Mouse (Mus musculus) layer of hippocampus, adult 18-20 months (tissue): ENCODE measurements around the gene Cop1. TPM values are rescaled to one million over a fixed set of nuclear protein-coding genes. Genes with fewer than 3 reads are reported as not detected.

ENCODE experiments used
- DNase-seq, 2 experiments: peaks; one replicate each; pipeline ENCODE4 v3.0.0; 2022; ENCODE audit warnings: low spot score in 2 of 2
- long read RNA-seq: library from polyadenylated mRNA; stranded (forward); transcript quantifications from one replicate; pipeline ENCODE4 v2.0.0, GENCODE M21; 2021
- total RNA-seq, 2 experiments: library from RNA; stranded (reverse); gene quantifications; 2 replicates each; pipeline ENCODE4 v1.2.3; 2021

The Cop1 gene
- 100 to 1,000 TPM; 120 to 138 TPM for total RNA-seq
- long read RNA-seq, full-length matches to known transcripts, result 73 of 129 reads
- long read RNA-seq, partial matches to known transcripts, result 1 of 129 reads
- long read RNA-seq, other reads (novel, unspliced or antisense), result 55 of 129 reads

GRCm38 (mm10) chr1:159231781-159232571 lies at the start of gene Cop1:
TSS of gene Cop1 (plus strand) at chr1:159232320.
- peak; percentile 87 to 94 for DNase-seq

GRCm38 (mm10) chr1:159186741-159187140 lies 45.4 kb upstream of the Cop1 start:
- no peak for DNase-seq

GRCm38 (mm10) chr1:159198603-159199002 lies 33.5 kb upstream of the Cop1 start:
- no peak for DNase-seq

- DNase-seq, result no peak
These were observed 32.5 kb upstream of the Cop1 start for GRCm38 (mm10) chr1:159199606-159200005.

GRCm38 (mm10) chr1:159201220-159201619 lies 30.9 kb upstream of the Cop1 start:
- DNase-seq, result no peak

- peak; percentile 35 to 79 for DNase-seq
These were observed 20.4 kb upstream of the Cop1 start for GRCm38 (mm10) chr1:159211711-159212110.

- no peak for DNase-seq
These were observed 14.7 kb upstream of the Cop1 start for GRCm38 (mm10) chr1:159217437-159217836.

- no peak for DNase-seq
These were observed 10.1 kb upstream of the Cop1 start for GRCm38 (mm10) chr1:159222046-159222445.

GRCm38 (mm10) chr1:159225064-159225824 lies 6.9 kb upstream of the Cop1 start:
- DNase-seq, result no peak

- peak in 1 of 2 experiments; percentile 18 for DNase-seq
These were observed 597 bp downstream of the Cop1 start for GRCm38 (mm10) chr1:159232572-159233261.

- no peak for DNase-seq
These were observed 1.3 kb downstream of the Cop1 start for GRCm38 (mm10) chr1:159233426-159233825.

- DNase-seq, result no peak
These were observed 2.4 kb downstream of the Cop1 start for GRCm38 (mm10) chr1:159234496-159234895.

- DNase-seq, result no peak
These were observed 3.6 kb downstream of the Cop1 start for GRCm38 (mm10) chr1:159235674-159236073.

- no peak for DNase-seq
These were observed 6.0 kb downstream of the Cop1 start for GRCm38 (mm10) chr1:159238147-159238546.

- DNase-seq, result no peak
These were observed 18.2 kb downstream of the Cop1 start for GRCm38 (mm10) chr1:159250320-159250719.

- no peak for DNase-seq
These were observed 21.0 kb downstream of the Cop1 start for GRCm38 (mm10) chr1:159253078-159253477.

- no peak for DNase-seq
These were observed 23.0 kb downstream of the Cop1 start for GRCm38 (mm10) chr1:159254906-159255685.

GRCm38 (mm10) chr1:159256543-159256942 lies 24.4 kb downstream of the Cop1 start:
- DNase-seq, result no peak

- no peak for DNase-seq
These were observed 31.7 kb downstream of the Cop1 start for GRCm38 (mm10) chr1:159263820-159264219.

GRCm38 (mm10) chr1:159280072-159280471 lies 48.0 kb downstream of the Cop1 start:
- no peak for DNase-seq

- no peak for DNase-seq
These were observed 49.7 kb downstream of the Cop1 start for GRCm38 (mm10) chr1:159281861-159282260.
